Mouse (Mus musculus): ENCODE results near the gene Bpi. TPM values are rescaled to one million over a fixed set of nuclear protein-coding genes. Genes with fewer than 3 reads are reported as not detected.

Gene Bpi
- polyA plus RNA-seq, 1 experiment from 2014 or later = not detected

DNA sequence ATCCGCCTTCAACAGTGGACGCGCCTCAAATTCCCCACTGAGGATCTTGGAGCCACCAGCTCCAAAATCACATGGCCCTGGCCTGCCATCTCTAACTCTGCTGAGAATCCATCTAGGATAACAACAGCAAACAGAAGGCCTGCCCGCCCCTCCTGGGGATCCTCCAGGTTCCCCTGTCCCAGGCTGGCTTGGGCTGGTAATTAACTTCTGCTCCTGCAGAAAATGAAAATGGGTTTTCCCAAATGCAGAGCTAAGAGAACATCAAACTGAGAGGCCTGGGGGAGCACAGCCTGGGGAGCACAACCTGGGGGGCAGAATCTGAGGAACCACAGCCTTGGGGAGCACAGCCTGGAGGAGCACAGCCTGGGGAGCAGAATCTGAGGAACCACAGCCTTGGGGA is 21.8 kb downstream of the Bpi start:
- Histone ChIP-seq H3K9me3 (ENCODE audit: low read length) (no peaks in the 10 kb centered on the region), H3K36me3 (ENCODE audit: insufficient read depth, low read length) (no peaks in the 10 kb centered on the region), H3K4me3 (ENCODE audit: low read depth, low read length) (no peak overlapping the region), H3K27ac (ENCODE audit: low read length) (no peak overlapping the region), H3K27me3 (replicated peaks; ENCODE audit: insufficient read depth, low read length) (no peaks in the 10 kb centered on the region), H3K4me2 (replicated peaks; ENCODE audit: low read depth, low read length) (no peak overlapping the region), H3K9ac (replicated peaks; ENCODE audit: low read depth) (no peak overlapping the region), H3K4me1 (ENCODE audit: insufficient read depth, low read depth, low read length) (no peaks in the 10 kb centered on the region)
- TF ChIP-seq EP300 (IDR thresholded peaks at IDR 0.05) (no peak), CTCF (IDR thresholded peaks at IDR 0.05) (no peak)
- DNase-seq (ENCODE audit: low spot score) = no peak
- 89% methylated on average over 4 of the region's 4 CpGs for WGBS
- ATAC-seq = no peak

DNA sequence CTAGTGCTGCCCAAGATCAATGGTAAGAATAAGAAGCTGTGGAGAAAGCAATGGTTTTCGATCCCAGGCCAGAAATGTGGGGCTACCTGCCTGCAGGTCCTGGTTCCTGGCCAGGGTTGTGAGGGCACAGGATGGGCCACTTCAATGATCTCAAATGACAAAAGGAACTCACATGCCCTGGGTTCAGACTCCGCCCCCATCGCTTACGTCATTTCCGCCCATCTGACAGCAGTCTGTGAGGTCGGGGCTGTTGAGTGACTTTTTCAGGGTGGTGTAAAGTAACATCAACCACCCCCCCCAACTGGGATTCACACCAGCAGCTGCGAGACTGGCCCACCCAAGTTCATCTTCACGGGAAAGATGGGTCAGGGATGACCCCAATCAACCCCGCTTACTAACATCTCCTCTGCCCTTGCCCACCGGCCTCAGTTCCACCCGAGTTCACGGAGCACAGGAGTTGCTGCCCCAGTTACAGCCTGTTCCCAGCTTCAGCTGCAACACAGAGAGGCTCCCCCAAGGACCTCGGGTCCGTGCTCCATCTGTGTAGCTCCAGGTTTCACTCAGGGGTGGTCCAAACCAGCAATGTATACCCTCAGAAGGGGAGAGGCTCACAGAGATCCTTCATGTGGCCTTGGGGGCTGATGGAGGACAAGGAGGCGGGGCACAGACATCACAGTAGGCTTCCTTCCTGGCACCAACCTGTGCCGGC is 23.8 kb downstream of the Bpi start:
- H3K4me1 ChIP-seq (ENCODE audit: insufficient read depth, low read depth, low read length) = no peaks in the 10 kb centered on the region
- no peak overlapping the region for H3K4me2 ChIP-seq (replicated peaks; ENCODE audit: low read depth, low read length)
- TF ChIP-seq CTCF (IDR thresholded peaks at IDR 0.05) (no peak), EP300 (IDR thresholded peaks at IDR 0.05) (no peak)
- H3K9me3 ChIP-seq (ENCODE audit: low read length) = no peaks in the 10 kb centered on the region
- no peak overlapping the region for H3K4me3 ChIP-seq (ENCODE audit: low read depth, low read length)
- H3K36me3 ChIP-seq (ENCODE audit: insufficient read depth, low read length) = no peaks in the 10 kb centered on the region
- ATAC-seq (no peak), DNase-seq (ENCODE audit: low spot score) (no peak)
- H3K9ac ChIP-seq (replicated peaks; ENCODE audit: low read depth) = no peak overlapping the region
- WGBS = 46% methylated on average over 16 of the region's 16 CpGs
- H3K27ac ChIP-seq (ENCODE audit: low read length) = no peak overlapping the region
- no peaks in the 10 kb centered on the region for H3K27me3 ChIP-seq (replicated peaks; ENCODE audit: insufficient read depth, low read length)

DNA sequence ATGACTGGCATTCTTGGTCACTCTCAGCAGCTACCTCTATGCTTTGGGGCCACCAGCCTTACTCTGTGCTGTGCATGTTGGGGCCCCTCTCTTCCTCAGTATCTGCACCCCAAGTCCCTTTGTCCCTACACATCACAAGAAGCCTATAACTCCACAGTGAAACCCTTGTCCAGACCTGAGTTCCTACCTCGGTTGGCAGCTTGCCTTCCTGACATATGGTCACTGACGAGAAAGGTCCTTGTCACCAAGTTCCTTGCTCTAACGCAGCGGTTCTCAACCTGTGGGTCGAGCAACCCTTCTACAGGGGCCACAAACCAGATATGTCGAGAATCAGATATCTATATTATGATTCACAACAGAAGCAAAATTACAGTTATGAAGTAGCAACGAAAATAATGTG is 25.2 kb downstream of the Bpi start:
- ATAC-seq = no peak
- Histone ChIP-seq H3K36me3 (ENCODE audit: insufficient read depth, low read length) (no peaks in the 10 kb centered on the region), H3K27me3 (replicated peaks; ENCODE audit: insufficient read depth, low read length) (no peaks in the 10 kb centered on the region), H3K27ac (ENCODE audit: low read length) (no peak overlapping the region), H3K4me2 (replicated peaks; ENCODE audit: low read depth, low read length) (no peak overlapping the region), H3K9me3 (ENCODE audit: low read length) (no peaks in the 10 kb centered on the region), H3K9ac (replicated peaks; ENCODE audit: low read depth) (no peak overlapping the region), H3K4me1 (ENCODE audit: insufficient read depth, low read depth, low read length) (no peaks in the 10 kb centered on the region), H3K4me3 (ENCODE audit: low read depth, low read length) (no peak overlapping the region)
- no peak for TF ChIP-seq EP300 (IDR thresholded peaks at IDR 0.05)
- TF ChIP-seq CTCF (IDR thresholded peaks at IDR 0.05) = no peak
- WGBS = 77% methylated on average over 7 of the region's 7 CpGs
- no peak for DNase-seq (ENCODE audit: low spot score)

DNA sequence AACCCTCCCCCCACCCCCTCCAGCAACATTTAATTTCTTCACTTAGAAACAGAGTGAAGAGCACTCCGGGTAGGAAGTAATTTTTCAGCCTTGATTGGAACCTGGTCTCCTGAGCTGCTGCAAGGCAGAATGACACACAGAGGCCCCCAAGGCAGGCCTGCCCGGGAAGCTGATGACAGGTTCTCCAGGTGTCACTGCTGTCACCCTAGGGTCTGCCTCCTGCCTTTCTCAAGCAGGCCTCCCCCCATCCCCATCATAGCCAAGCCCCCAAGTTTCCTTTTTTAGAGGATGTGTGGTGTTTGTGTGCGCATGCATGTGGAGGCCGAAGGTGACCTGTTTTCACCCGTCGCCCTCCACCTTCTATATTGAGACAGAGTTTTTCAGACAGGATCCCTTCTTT is 25.9 kb downstream of the Bpi start:
- Histone ChIP-seq H3K9ac (replicated peaks; ENCODE audit: low read depth) (no peak overlapping the region), H3K27ac (ENCODE audit: low read length) (no peak overlapping the region), H3K4me1 (ENCODE audit: insufficient read depth, low read depth, low read length) (no peaks in the 10 kb centered on the region), H3K9me3 (ENCODE audit: low read length) (no peaks in the 10 kb centered on the region), H3K36me3 (ENCODE audit: insufficient read depth, low read length) (no peaks in the 10 kb centered on the region), H3K27me3 (replicated peaks; ENCODE audit: insufficient read depth, low read length) (no peaks in the 10 kb centered on the region), H3K4me2 (replicated peaks; ENCODE audit: low read depth, low read length) (no peak overlapping the region), H3K4me3 (ENCODE audit: low read depth, low read length) (no peak overlapping the region)
- TF ChIP-seq EP300 (IDR thresholded peaks at IDR 0.05) (no peak), CTCF (IDR thresholded peaks at IDR 0.05) (no peak)
- DNase-seq (ENCODE audit: low spot score) = no peak
- 64% methylated on average over 6 of the region's 6 CpGs for WGBS
- ATAC-seq = no peak

DNA sequence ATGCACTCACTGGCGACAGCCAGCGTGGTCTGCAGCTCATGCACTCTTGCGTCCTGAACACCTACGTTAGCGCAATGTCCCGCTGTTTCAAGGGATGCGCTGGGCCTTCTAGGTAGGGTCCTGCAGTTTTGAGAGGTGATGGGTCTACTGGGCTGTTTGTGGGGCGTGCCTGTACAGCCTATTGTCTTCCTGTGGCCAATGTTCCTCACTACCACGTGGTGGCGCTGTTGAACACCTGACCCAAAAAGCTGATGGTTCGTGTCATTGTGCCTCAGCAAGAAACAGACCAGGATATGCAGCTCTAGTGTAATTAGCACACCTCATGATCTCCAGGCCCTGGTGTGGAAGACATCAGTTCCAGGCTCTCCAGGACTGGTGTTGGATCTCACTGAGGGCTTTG is 26.7 kb downstream of the Bpi start:
- Histone ChIP-seq H3K9ac (replicated peaks; ENCODE audit: low read depth) (no peak overlapping the region), H3K4me1 (ENCODE audit: insufficient read depth, low read depth, low read length) (no peaks in the 10 kb centered on the region), H3K27ac (ENCODE audit: low read length) (no peak overlapping the region), H3K4me2 (replicated peaks; ENCODE audit: low read depth, low read length) (no peak overlapping the region), H3K4me3 (ENCODE audit: low read depth, low read length) (no peak overlapping the region), H3K36me3 (ENCODE audit: insufficient read depth, low read length) (no peaks in the 10 kb centered on the region), H3K27me3 (replicated peaks; ENCODE audit: insufficient read depth, low read length) (no peaks in the 10 kb centered on the region), H3K9me3 (ENCODE audit: low read length) (no peaks in the 10 kb centered on the region)
- 22% methylated on average over 11 of the region's 11 CpGs for WGBS
- ATAC-seq = 0 out of 2 replicates have a peak, but pooled peaks have one; percentile 30
- peak; percentile 67 for DNase-seq (ENCODE audit: low spot score)
- TF ChIP-seq EP300 (IDR thresholded peaks at IDR 0.05) (no peak), CTCF (IDR thresholded peaks at IDR 0.05) (peak; percentile 95)

DNA sequence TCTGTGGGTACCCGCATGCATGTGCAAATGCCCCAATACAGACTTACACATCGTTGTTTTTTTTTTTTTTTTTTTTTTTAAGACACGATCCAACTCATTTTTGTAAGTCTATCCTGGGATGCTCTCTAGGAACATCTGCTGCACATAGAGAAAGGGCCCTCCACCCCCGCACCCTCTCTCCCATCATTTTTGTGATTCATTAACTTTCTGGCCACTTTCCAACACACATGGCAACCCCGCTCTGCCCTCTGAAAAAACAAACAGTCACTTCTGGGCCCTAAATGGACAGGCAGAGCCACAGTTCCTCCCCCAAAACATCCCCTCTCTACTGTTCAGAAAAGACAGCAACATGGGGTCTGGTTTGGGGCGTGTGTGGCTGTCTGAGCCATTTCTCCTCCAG is 27.8 kb downstream of the Bpi start:
- Histone ChIP-seq H3K27ac (ENCODE audit: low read length) (no peak overlapping the region), H3K4me2 (replicated peaks; ENCODE audit: low read depth, low read length) (no peak overlapping the region), H3K4me1 (ENCODE audit: insufficient read depth, low read depth, low read length) (no peaks in the 10 kb centered on the region), H3K4me3 (ENCODE audit: low read depth, low read length) (no peak overlapping the region), H3K36me3 (ENCODE audit: insufficient read depth, low read length) (no peaks in the 10 kb centered on the region), H3K27me3 (replicated peaks; ENCODE audit: insufficient read depth, low read length) (no peaks in the 10 kb centered on the region), H3K9me3 (ENCODE audit: low read length) (no peaks in the 10 kb centered on the region), H3K9ac (replicated peaks; ENCODE audit: low read depth) (no peak overlapping the region)
- no peak for TF ChIP-seq CTCF (IDR thresholded peaks at IDR 0.05)
- TF ChIP-seq EP300 (IDR thresholded peaks at IDR 0.05) = no peak
- no peak for ATAC-seq
- no peak for DNase-seq (ENCODE audit: low spot score)
- 60% methylated on average over 6 of the region's 6 CpGs for WGBS

Data from lung, postnatal 0 days (tissue).